Mouse (Mus musculus): ENCODE data around the gene Gm36079. TPM values are rescaled to one million over a fixed set of nuclear protein-coding genes. Genes with fewer than 3 reads are reported as not detected.
A peak's percentile ranks its signal among the peaks of the same experiment; 100 is the strongest.
"Not testable (repeated sequence)": the region's sequence is repeated elsewhere in the genome, so short reads cannot be mapped to it uniquely, and the experiment has no call there.

Gm36079 gene
- polyA plus RNA-seq (2014; fragmentation: Nextera tagmentation; extraction: Ambion mirVana) = not detected in 2 replicates

- not testable (repeated sequence) for ATAC-seq (replicated peaks; ENCODE audit: low FRiP score, low TSS enrichment, low read depth); H3K36me3 ChIP-seq (ENCODE audit: control insufficient read depth, insufficient read depth, low read length); H3K9ac ChIP-seq (ENCODE audit: low read length); H3K4me3 ChIP-seq (ENCODE audit: low read depth, low read length); DNase-seq (ENCODE audit: low spot score); H3K4me2 ChIP-seq (ENCODE audit: low read length); H3K9me3 ChIP-seq (ENCODE audit: control insufficient read depth, low read length); H3K27ac ChIP-seq (ENCODE audit: low read depth); H3K4me1 ChIP-seq (replicated peaks; ENCODE audit: control insufficient read depth, insufficient read depth, low read length)
- 0% methylated on average over 3 of the region's 17 CpGs for WGBS
- peaks cover 16% of the 10 kb centered on the region for H3K27me3 ChIP-seq (replicated peaks; ENCODE audit: control insufficient read depth, insufficient read depth, low read length)
Observed at GRCm38 (mm10) chr13:120026911-120027310, at the start of gene Gm36079. Gene Gm36079, minus strand, starts transcription at chr13:120027011.

- ATAC-seq (replicated peaks; ENCODE audit: low FRiP score, low TSS enrichment, low read depth) = 0 out of 2 replicates have a peak, but pooled peaks have one; percentile 15
Observed at GRCm38 (mm10) chr13:120070878-120071277, 44.1 kb upstream of the Gm36079 start.

GRCm38 (mm10) chr13:120070012-120070598 lies 43.3 kb upstream of the Gm36079 start:
- H3K27ac ChIP-seq (ENCODE audit: low read depth); ATAC-seq (replicated peaks; ENCODE audit: low FRiP score, low TSS enrichment, low read depth); H3K4me2 ChIP-seq (ENCODE audit: low read length); H3K9ac ChIP-seq (ENCODE audit: low read length); H3K27me3 ChIP-seq (replicated peaks; ENCODE audit: control insufficient read depth, insufficient read depth, low read length); H3K4me3 ChIP-seq (ENCODE audit: low read depth, low read length); H3K4me1 ChIP-seq (replicated peaks; ENCODE audit: control insufficient read depth, insufficient read depth, low read length); H3K9me3 ChIP-seq (ENCODE audit: control insufficient read depth, low read length); DNase-seq (ENCODE audit: low spot score); H3K36me3 ChIP-seq (ENCODE audit: control insufficient read depth, insufficient read depth, low read length): not testable (repeated sequence)
- no CpG with 5 or more reads among the region's 12 CpGs for WGBS

More at GRCm38 (mm10) chr13:120070878-120071277, 44.1 kb upstream of the Gm36079 start:
- not testable (repeated sequence) for H3K4me2 ChIP-seq (ENCODE audit: low read length); H3K36me3 ChIP-seq (ENCODE audit: control insufficient read depth, insufficient read depth, low read length); H3K9me3 ChIP-seq (ENCODE audit: control insufficient read depth, low read length); DNase-seq (ENCODE audit: low spot score); H3K9ac ChIP-seq (ENCODE audit: low read length); H3K4me3 ChIP-seq (ENCODE audit: low read depth, low read length); H3K27me3 ChIP-seq (replicated peaks; ENCODE audit: control insufficient read depth, insufficient read depth, low read length); H3K27ac ChIP-seq (ENCODE audit: low read depth); H3K4me1 ChIP-seq (replicated peaks; ENCODE audit: control insufficient read depth, insufficient read depth, low read length)
- WGBS = no CpG with 5 or more reads among the region's 13 CpGs

- not testable (repeated sequence) for H3K4me2 ChIP-seq (ENCODE audit: low read length); H3K4me3 ChIP-seq (ENCODE audit: low read depth, low read length); DNase-seq (ENCODE audit: low spot score); H3K36me3 ChIP-seq (ENCODE audit: control insufficient read depth, insufficient read depth, low read length); H3K9ac ChIP-seq (ENCODE audit: low read length); H3K27me3 ChIP-seq (replicated peaks; ENCODE audit: control insufficient read depth, insufficient read depth, low read length); H3K4me1 ChIP-seq (replicated peaks; ENCODE audit: control insufficient read depth, insufficient read depth, low read length); H3K9me3 ChIP-seq (ENCODE audit: control insufficient read depth, low read length); H3K27ac ChIP-seq (ENCODE audit: low read depth)
- 0 out of 2 replicates have a peak, but pooled peaks have one; percentile 27 for ATAC-seq (replicated peaks; ENCODE audit: low FRiP score, low TSS enrichment, low read depth)
- no CpG with 5 or more reads among the region's 22 CpGs for WGBS
Observed at GRCm38 (mm10) chr13:120063439-120064089, 36.8 kb upstream of the Gm36079 start.

GRCm38 (mm10) chr13:120062903-120063302 lies 36.1 kb upstream of the Gm36079 start:
- H3K27me3 ChIP-seq (replicated peaks; ENCODE audit: control insufficient read depth, insufficient read depth, low read length); H3K9ac ChIP-seq (ENCODE audit: low read length); ATAC-seq (replicated peaks; ENCODE audit: low FRiP score, low TSS enrichment, low read depth); H3K9me3 ChIP-seq (ENCODE audit: control insufficient read depth, low read length); H3K27ac ChIP-seq (ENCODE audit: low read depth); H3K4me2 ChIP-seq (ENCODE audit: low read length); H3K4me1 ChIP-seq (replicated peaks; ENCODE audit: control insufficient read depth, insufficient read depth, low read length); H3K36me3 ChIP-seq (ENCODE audit: control insufficient read depth, insufficient read depth, low read length); DNase-seq (ENCODE audit: low spot score); H3K4me3 ChIP-seq (ENCODE audit: low read depth, low read length): not testable (repeated sequence)
- WGBS = no CpG with 5 or more reads among the region's 4 CpGs

GRCm38 (mm10) chr13:120052085-120052484 lies 25.3 kb upstream of the Gm36079 start, which contains the start of gene Gm21188:
Gene Gm21188, minus strand, starts transcription at chr13:120052194.
- H3K4me2 ChIP-seq (ENCODE audit: low read length); H3K4me3 ChIP-seq (ENCODE audit: low read depth, low read length); H3K36me3 ChIP-seq (ENCODE audit: control insufficient read depth, insufficient read depth, low read length); H3K4me1 ChIP-seq (replicated peaks; ENCODE audit: control insufficient read depth, insufficient read depth, low read length); ATAC-seq (replicated peaks; ENCODE audit: low FRiP score, low TSS enrichment, low read depth); H3K9ac ChIP-seq (ENCODE audit: low read length); H3K9me3 ChIP-seq (ENCODE audit: control insufficient read depth, low read length); DNase-seq (ENCODE audit: low spot score); H3K27me3 ChIP-seq (replicated peaks; ENCODE audit: control insufficient read depth, insufficient read depth, low read length); H3K27ac ChIP-seq (ENCODE audit: low read depth): not testable (repeated sequence)

- ATAC-seq (replicated peaks; ENCODE audit: low FRiP score, low TSS enrichment, low read depth); H3K9me3 ChIP-seq (ENCODE audit: control insufficient read depth, low read length); H3K27ac ChIP-seq (ENCODE audit: low read depth); H3K9ac ChIP-seq (ENCODE audit: low read length); H3K4me1 ChIP-seq (replicated peaks; ENCODE audit: control insufficient read depth, insufficient read depth, low read length); H3K36me3 ChIP-seq (ENCODE audit: control insufficient read depth, insufficient read depth, low read length); DNase-seq (ENCODE audit: low spot score); H3K4me2 ChIP-seq (ENCODE audit: low read length); H3K27me3 ChIP-seq (replicated peaks; ENCODE audit: control insufficient read depth, insufficient read depth, low read length); H3K4me3 ChIP-seq (ENCODE audit: low read depth, low read length): not testable (repeated sequence)
- no CpG with 5 or more reads among the region's 5 CpGs for WGBS
Observed at GRCm38 (mm10) chr13:120048608-120049007, 21.8 kb upstream of the Gm36079 start.

- H3K9ac ChIP-seq (ENCODE audit: low read length); H3K4me2 ChIP-seq (ENCODE audit: low read length); H3K4me3 ChIP-seq (ENCODE audit: low read depth, low read length); H3K9me3 ChIP-seq (ENCODE audit: control insufficient read depth, low read length); H3K27me3 ChIP-seq (replicated peaks; ENCODE audit: control insufficient read depth, insufficient read depth, low read length); ATAC-seq (replicated peaks; ENCODE audit: low FRiP score, low TSS enrichment, low read depth); H3K36me3 ChIP-seq (ENCODE audit: control insufficient read depth, insufficient read depth, low read length); H3K4me1 ChIP-seq (replicated peaks; ENCODE audit: control insufficient read depth, insufficient read depth, low read length); DNase-seq (ENCODE audit: low spot score); H3K27ac ChIP-seq (ENCODE audit: low read depth): not testable (repeated sequence)
- WGBS = no CpG with 5 or more reads among the region's 2 CpGs
Observed at GRCm38 (mm10) chr13:120048186-120048585, 21.4 kb upstream of the Gm36079 start.

Measured in intestine, embryonic 14.5 days (tissue).